Mouse (Mus musculus): ENCODE data around the gene Cfap54. TPM values are rescaled to one million over a fixed set of nuclear protein-coding genes. Genes with fewer than 3 reads are reported as not detected.

The Cfap54 gene
- total RNA-seq, 2 experiments from 2014 or later = 0.50 to 0.53 TPM

DNA sequence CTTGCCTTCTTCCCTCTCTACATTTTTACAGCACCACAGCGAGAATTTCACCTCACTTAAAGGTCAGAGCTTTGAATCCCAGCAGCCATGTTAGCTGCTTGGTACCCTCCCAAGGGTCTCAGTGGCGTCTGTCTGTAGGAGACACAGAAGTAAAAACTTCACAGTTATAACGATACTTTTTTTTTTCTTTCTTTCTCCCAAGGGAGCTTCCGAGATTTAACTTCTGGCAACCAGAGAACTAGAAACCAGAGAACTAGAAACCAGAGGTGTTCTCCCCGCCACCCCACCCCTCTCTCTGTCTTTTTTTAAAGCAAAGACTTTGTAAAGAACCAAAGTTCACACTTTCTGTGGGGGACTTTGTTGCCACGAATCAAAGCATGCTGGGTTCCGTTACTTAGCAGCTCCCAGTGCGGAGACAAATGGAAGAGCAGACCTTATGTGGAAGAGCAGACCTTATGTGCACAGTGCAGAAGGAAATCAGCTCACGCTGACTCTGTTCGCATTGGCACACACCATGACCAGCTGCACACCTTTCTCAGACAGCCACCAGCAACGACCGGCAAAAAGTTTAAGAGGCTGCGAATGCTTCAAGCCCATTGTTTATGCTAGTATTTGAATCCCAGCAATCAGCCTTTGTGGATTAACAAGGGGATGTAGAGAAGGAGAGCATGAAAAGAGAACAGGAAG, 292.9 kb downstream of the Cfap54 start:
- no peak for DNase-seq (ENCODE audit: low spot score)

DNA sequence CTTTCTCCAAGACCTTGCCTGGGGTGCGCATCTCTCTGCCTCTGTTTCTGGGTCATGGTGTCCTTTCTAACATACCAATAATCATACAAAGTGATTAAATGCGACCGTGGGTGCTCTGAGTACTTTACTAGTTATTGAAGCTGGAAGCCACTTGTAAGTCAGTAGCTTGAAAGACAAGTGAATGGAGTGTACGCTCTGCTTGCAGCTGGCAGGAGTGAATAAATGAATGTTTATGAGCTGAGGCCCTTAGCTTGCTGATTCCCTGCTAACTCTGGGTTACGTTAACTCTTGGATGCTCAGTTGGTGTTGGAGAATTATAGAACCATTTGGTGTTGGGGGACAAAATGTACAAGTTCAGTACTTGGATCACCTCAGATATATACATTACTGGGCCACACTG, 298.7 kb downstream of the Cfap54 start:
- DNase-seq (ENCODE audit: low spot score) = no peak

DNA sequence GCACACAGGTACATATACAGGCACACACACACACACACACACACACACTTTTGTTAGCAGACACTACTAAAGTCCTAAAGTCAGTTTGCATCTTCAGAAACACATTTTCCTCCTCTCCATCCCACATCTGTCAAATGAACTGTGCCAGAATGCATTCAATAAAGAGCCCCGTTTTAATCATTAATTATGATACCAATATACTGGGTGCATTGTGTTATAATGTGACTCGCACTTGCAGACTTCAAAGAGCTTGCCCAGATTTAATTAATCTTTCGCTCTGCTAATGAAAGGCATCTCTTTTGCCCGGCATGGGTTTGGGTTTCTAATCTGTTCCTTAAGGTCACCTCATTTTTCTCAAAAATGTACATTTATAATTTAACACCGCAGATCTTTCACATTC, 327.1 kb downstream of the Cfap54 start:
- DNase-seq (ENCODE audit: low spot score) = no peak

DNA sequence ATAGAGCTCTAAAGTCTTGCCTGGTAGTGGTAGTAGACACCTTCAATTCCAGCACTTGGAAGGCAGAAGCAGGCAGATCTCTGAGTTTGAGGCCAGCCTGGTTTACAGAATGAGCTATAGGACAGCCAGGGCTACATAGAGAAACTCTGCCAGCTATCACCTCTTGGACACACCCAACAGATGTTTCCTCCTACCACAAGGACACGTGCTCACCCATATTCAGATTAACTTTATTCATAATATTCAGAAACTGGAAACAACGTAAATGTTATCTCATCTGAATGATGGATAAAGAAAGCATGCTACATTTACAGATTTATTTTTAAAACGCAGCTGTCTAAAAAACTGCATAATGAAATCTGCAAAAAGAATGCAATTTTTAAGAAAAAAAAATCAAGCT, 351.1 kb downstream of the Cfap54 start:
- DNase-seq (ENCODE audit: low spot score) = no peak

DNA sequence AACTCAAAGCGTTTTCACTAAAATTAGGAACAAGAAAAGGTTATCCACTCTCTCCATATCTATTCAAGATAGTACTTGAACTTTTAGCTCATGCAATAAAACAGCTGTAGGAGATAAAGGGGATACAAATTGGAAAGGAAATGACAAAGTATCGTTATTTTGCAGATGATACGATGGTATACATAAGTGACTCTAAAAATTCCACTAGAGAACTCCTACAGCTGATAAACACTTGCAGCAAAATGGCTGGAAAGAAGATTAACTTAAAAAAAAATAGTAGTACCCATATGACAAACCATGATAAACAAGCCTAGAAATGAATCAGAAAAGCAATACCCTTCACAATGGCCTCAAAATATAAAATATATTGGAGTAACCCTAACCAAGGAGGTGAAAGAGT, 352.7 kb downstream of the Cfap54 start:
- DNase-seq (ENCODE audit: low spot score) = no peak

Other genes starting within 250 kb of the Cfap54 start
- gene Cdk17, start 79.3 kb upstream of the Cfap54 start, total RNA-seq (2021) = 1 to 10 TPM; 4.0 to 8.0 TPM
- 10 to 100 TPM in 1 of 2 experiments, 1 to 10 TPM in 1; 7.2 to 11.4 TPM for gene Elk3, start 229.5 kb upstream of the Cfap54 start, total RNA-seq (2021)